Mouse (Mus musculus) fibroblast of lung, adult 2 months (primary cell): ENCODE results near the gene Tdgf1.

Source experiments
- DNase-seq: peaks from one replicate; pipeline ENCODE4 v3.0.0-alpha.2; 2011; ENCODE audit warnings: low read depth

The Tdgf1 gene

GRCm38 (mm10) chr9:110914631-110915236 lies 31.2 kb downstream of the Tdgf1 start:
- no peak for DNase-seq

GRCm38 (mm10) chr9:110909371-110909967 lies 36.5 kb downstream of the Tdgf1 start:
- no peak for DNase-seq

- no peak for DNase-seq
Observed at GRCm38 (mm10) chr9:110908631-110909016, 37.3 kb downstream of the Tdgf1 start.

GRCm38 (mm10) chr9:110907838-110908630 lies 37.9 kb downstream of the Tdgf1 start:
- no peak for DNase-seq

GRCm38 (mm10) chr9:110907201-110907837 lies 38.6 kb downstream of the Tdgf1 start:
- DNase-seq: no peak

- DNase-seq: no peak
Observed at GRCm38 (mm10) chr9:110902271-110902670, 43.7 kb downstream of the Tdgf1 start.

- DNase-seq: no peak
Observed at GRCm38 (mm10) chr9:110901204-110901603, 44.8 kb downstream of the Tdgf1 start.

GRCm38 (mm10) chr9:110899451-110900008 lies 46.4 kb downstream of the Tdgf1 start:
- DNase-seq: no peak

GRCm38 (mm10) chr9:110896595-110896994 lies 49.4 kb downstream of the Tdgf1 start:
- DNase-seq: no peak

GRCm38 (mm10) chr9:110895994-110896393 lies 50.0 kb downstream of the Tdgf1 start:
- DNase-seq: no peak

GRCm38 (mm10) chr9:110895507-110895906 lies 50.5 kb downstream of the Tdgf1 start:
- no peak for DNase-seq

- no peak for DNase-seq
Observed at GRCm38 (mm10) chr9:110893429-110893828, 52.5 kb downstream of the Tdgf1 start.

- DNase-seq: no peak
Observed at GRCm38 (mm10) chr9:110892552-110892951, 53.4 kb downstream of the Tdgf1 start.

GRCm38 (mm10) chr9:110891077-110891828 lies 54.7 kb downstream of the Tdgf1 start:
- DNase-seq: no peak

- no peak for DNase-seq
Observed at GRCm38 (mm10) chr9:110890026-110890783, 55.8 kb downstream of the Tdgf1 start.
